Mouse (Mus musculus) embryonic facial prominence, embryonic 10.5 days (tissue): ENCODE measurements around the gene Bex2. TPM values are rescaled to one million over a fixed set of nuclear protein-coding genes. Genes with fewer than 3 reads are reported as not detected.
"Not testable (repeated sequence)": the region's sequence is repeated elsewhere in the genome, so short reads cannot be mapped to it uniquely, and the experiment has no call there.

Source experiments
- DNase-seq: peaks from one replicate; pipeline ENCODE4 v3.0.0-alpha.2; 2017; ENCODE audit warnings: low spot score
- H3K27ac ChIP-seq: fragments of 300-500 bp; sonication (generic); replicated peaks from 2 replicates; pipeline ENCODE4 v1.5.1; 2016; ENCODE audit warnings: mild to moderate bottlenecking
- H3K27me3 ChIP-seq: fragments of 300-500 bp; sonication (generic); replicated peaks from 2 replicates; pipeline ENCODE4 v1.6.1; 2016; ENCODE audit warnings: low read depth, mild to moderate bottlenecking; ENCODE audit not compliant: poor library complexity, severe bottlenecking
- H3K36me3 ChIP-seq: fragments of 300-500 bp; sonication (generic); replicated peaks from 2 replicates; pipeline ENCODE4 v1.6.1; 2016; ENCODE audit warnings: mild to moderate bottlenecking, moderate library complexity
- H3K4me1 ChIP-seq: fragments of 300-500 bp; sonication (generic); 2 replicates; pipeline ENCODE4 v1.6.1; 2016
- H3K4me3 ChIP-seq: fragments of 300-500 bp; sonication (generic); 2 replicates; pipeline ENCODE4 v1.5.1; 2016; ENCODE audit warnings: mild to moderate bottlenecking, moderate library complexity
- H3K9me3 ChIP-seq: fragments of 300-500 bp; sonication (generic); 2 replicates; pipeline ENCODE4 v1.6.1; 2016; ENCODE audit warnings: mild to moderate bottlenecking
- WGBS: fragments of 180-500 bp; shearing (Covaris S2); methylation state at CpG from one replicate; pipeline ENCODE4 v1.1.7; 2016; 5-methylcytosine and 5-hydroxymethylcytosine counted together
- polyA plus RNA-seq: library from polyadenylated mRNA; unstranded; fragments of >200 nt; fragmentation: Nextera tagmentation; extraction: Ambion mirVana; gene quantifications from 2 replicates; pipeline ENCODE4 v1.2.1, GENCODE M21; 2016

The Bex2 gene
- polyA plus RNA-seq, 1 experiment from 2014 or later: 249 TPM

DNA sequence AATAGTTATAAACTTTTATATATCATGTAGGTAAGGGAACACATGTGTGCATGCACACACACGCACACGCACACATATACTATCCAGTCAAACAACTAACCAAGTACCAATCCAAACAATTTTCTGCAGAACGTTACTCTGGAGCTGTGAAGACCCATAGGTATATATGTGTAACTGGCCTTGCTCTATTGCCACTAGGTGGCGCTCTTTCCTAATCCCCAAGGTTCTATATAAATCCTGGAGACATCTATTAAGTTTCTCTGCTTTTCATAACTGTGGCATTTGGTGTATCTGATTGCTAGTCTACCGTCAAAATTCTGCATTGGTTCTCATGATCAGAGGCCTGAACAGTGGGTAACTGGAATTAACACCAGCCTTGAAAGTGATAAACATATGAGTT is 20.5 kb downstream of the Bex2 start:
- no peaks in the 10 kb centered on the region for H3K36me3 ChIP-seq
- no peaks in the 10 kb centered on the region for H3K9me3 ChIP-seq
- no peak overlapping the region for H3K4me3 ChIP-seq
- H3K27me3 ChIP-seq: peaks cover 12% of the 10 kb centered on the region
- H3K27ac ChIP-seq: no peak overlapping the region
- peak; percentile 54 for DNase-seq
- H3K4me1 ChIP-seq: no peaks in the 10 kb centered on the region
- 20% methylated on average over 5 of the region's 5 CpGs for WGBS

DNA sequence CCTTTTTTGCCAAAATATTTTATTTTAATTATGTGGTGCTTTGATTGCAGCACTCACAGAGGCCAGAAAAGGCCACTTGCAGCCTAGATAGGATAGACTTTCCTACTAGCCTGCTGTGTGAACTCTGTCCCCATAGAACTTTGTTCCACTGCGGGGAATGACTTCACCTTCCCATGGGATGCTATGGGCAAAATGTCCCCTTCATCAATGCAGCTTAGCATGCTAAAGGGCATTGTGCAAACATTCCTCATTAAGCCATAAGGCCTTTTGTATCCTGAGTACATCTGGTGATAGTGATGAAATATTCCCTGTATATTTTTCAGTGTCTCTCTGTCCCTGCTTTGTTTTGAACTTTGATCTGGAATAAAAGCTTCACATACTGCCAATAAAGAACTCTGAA is 24.3 kb downstream of the Bex2 start:
- no peak for DNase-seq
- peaks cover 25% of the 10 kb centered on the region for H3K27me3 ChIP-seq

GRCm38 (mm10) chrX:136032799-136033763 is 35.0 kb downstream of the Bex2 start, which contains the start of gene Arxes1:
Gene Arxes1, plus strand, starts transcription at chrX:136033367.
- WGBS: 11% methylated on average over 24 of the region's 49 CpGs
- peak within 1 kb of the TSS; percentile 48 for H3K4me3 ChIP-seq
- H3K4me1 ChIP-seq, H3K36me3 ChIP-seq, H3K9me3 ChIP-seq: not testable (repeated sequence)
- H3K27me3 ChIP-seq: peaks cover 30% of the 10 kb centered on the region
- H3K27ac ChIP-seq: peak within 1 kb of the TSS; percentile 24; the same call in 1 of the 2 replicates
- peak; percentile 33 for DNase-seq

More for the DNA sequence above, 24.3 kb downstream of the Bex2 start:
- Histone ChIP-seq H3K27ac (no peak overlapping the region), H3K4me3 (no peak overlapping the region), H3K4me1 (no peaks in the 10 kb centered on the region), H3K9me3 (no peaks in the 10 kb centered on the region), H3K36me3 (no peaks in the 10 kb centered on the region)
- WGBS: 83% methylated on average over 1 of the region's 1 CpGs

GRCm38 (mm10) chrX:136030331-136030730 is 37.7 kb downstream of the Bex2 start:
- Histone ChIP-seq H3K27ac (no peak overlapping the region), H3K4me1 (0 out of 2 replicates have a peak, but pooled peaks cover 3% of the 10 kb centered on the region), H3K4me3 (no peak overlapping the region), H3K36me3 (no peaks in the 10 kb centered on the region), H3K27me3 (peaks cover 43% of the 10 kb centered on the region), H3K9me3 (no peaks in the 10 kb centered on the region)
- DNase-seq: no peak
- 76% methylated on average over 1 of the region's 1 CpGs for WGBS

Other genes with a start within 250 kb of the Bex2 start
- gene Gprasp2, start 229.2 kb downstream of the Bex2 start, polyA plus RNA-seq: 28.7 and 31.8 TPM in 2 replicates
- gene Arxes2, start 74.4 kb downstream of the Bex2 start, polyA plus RNA-seq: 89.6 and 91.8 TPM in 2 replicates
- 36.0 and 40.5 TPM in 2 replicates for gene Arxes1, start 34.9 kb downstream of the Bex2 start, polyA plus RNA-seq
- gene Nxf3, start 17.0 kb upstream of the Bex2 start, polyA plus RNA-seq: not detected in 2 replicates
- 96.6 and 96.9 TPM in 2 replicates for gene Bex4, start 70.8 kb upstream of the Bex2 start, polyA plus RNA-seq
- 209 and 213 TPM in 2 replicates for gene Tceal8, start 104.1 kb upstream of the Bex2 start, polyA plus RNA-seq
- gene Tceal5, start 135.6 kb upstream of the Bex2 start, polyA plus RNA-seq: 4.8 and 5.6 TPM in 2 replicates
- 0.58 and 0.82 TPM in 2 replicates for gene Tceal7, start 146.5 kb upstream of the Bex2 start, polyA plus RNA-seq
- 135 and 145 TPM in 2 replicates for gene Bex1, start 147.3 kb upstream of the Bex2 start, polyA plus RNA-seq
- 471 and 531 TPM in 2 replicates for gene Tceal9, start 176.8 kb upstream of the Bex2 start, polyA plus RNA-seq
- gene Bex3, start 202.0 kb upstream of the Bex2 start, polyA plus RNA-seq: 691 TPM in 2 replicates